Mouse (Mus musculus) ES-Bruce4 (cell line): Measurements from ENCODE around the gene Golga4. TPM values are rescaled to one million over a fixed set of nuclear protein-coding genes. Genes with fewer than 3 reads are reported as not detected.

Source experiments
- H3K27ac ChIP-seq: 2 replicates; pipeline ENCODE4 v1.5.1; 2012; ENCODE audit warnings: low read length, inconsistent platforms; ENCODE audit not compliant: insufficient read depth
- H3K27me3 ChIP-seq: 2 replicates; pipeline ENCODE4 v1.6.1; 2012; ENCODE audit warnings: mild to moderate bottlenecking, low read length, inconsistent platforms; ENCODE audit not compliant: control insufficient read depth, poor library complexity, insufficient read depth, severe bottlenecking
- H3K36me3 ChIP-seq: 2 replicates; pipeline ENCODE4 v1.6.1; 2012; ENCODE audit warnings: inconsistent platforms, mild to moderate bottlenecking, low read length, moderate library complexity; ENCODE audit not compliant: control insufficient read depth, poor library complexity, insufficient read depth, severe bottlenecking
- H3K4me1 ChIP-seq: one replicate; pipeline ENCODE4 v1.8.1; 2011; ENCODE audit warnings: low read length; ENCODE audit not compliant: control insufficient read depth, insufficient read depth
- H3K4me3 ChIP-seq: 2 replicates; pipeline ENCODE4 v1.5.1; 2011; ENCODE audit warnings: low read depth, mild to moderate bottlenecking, low read length
- H3K9ac ChIP-seq: 2 replicates; pipeline ENCODE4 v1.6.1; 2012; ENCODE audit warnings: low read depth, mild to moderate bottlenecking, inconsistent platforms; ENCODE audit not compliant: poor library complexity, severe bottlenecking
- H3K9me3 ChIP-seq: replicated peaks from 2 replicates; pipeline ENCODE4 v1.6.1; 2012; ENCODE audit warnings: mild to moderate bottlenecking, low read length, inconsistent platforms; ENCODE audit not compliant: control insufficient read depth, poor library complexity, insufficient read depth, severe bottlenecking
- CTCF ChIP-seq: IDR thresholded peaks from one replicate; pipeline ENCODE4 v1.8.1; 2011; ENCODE audit warnings: low read depth, low read length
- EP300 ChIP-seq: IDR thresholded peaks from 2 replicates; pipeline ENCODE4 v1.6.1; 2011; ENCODE audit warnings: low read depth, low read length; ENCODE audit not compliant: insufficient read depth
- POLR2A ChIP-seq: IDR thresholded peaks from one replicate; pipeline ENCODE4 v1.8.1; 2011; ENCODE audit warnings: low read length; ENCODE audit not compliant: insufficient read depth
- polyA plus RNA-seq: library from polyadenylated mRNA; stranded (reverse); fragments of >200 nt; gene quantifications from 2 replicates; pipeline ENCODE4 v1.2.4, GENCODE M21; 2011; ENCODE audit warnings: low read depth; ENCODE audit not compliant: missing spikeins, insufficient read depth, insufficient read length

Gene Golga4
- polyA plus RNA-seq, 1 experiment = 132 TPM

- H3K36me3 ChIP-seq = no peaks in the 10 kb centered on the region
- no peaks in the 10 kb centered on the region for H3K27me3 ChIP-seq
- H3K9me3 ChIP-seq = peaks cover 3% of the 10 kb centered on the region; the same call in 1 of the 2 replicates
- H3K4me3 ChIP-seq = no peak overlapping the region
- no peak for TF ChIP-seq POLR2A
- TF ChIP-seq CTCF = no peak
- TF ChIP-seq EP300 = no peak
- no peak overlapping the region for H3K9ac ChIP-seq
- H3K27ac ChIP-seq = no peak overlapping the region
- H3K4me1 ChIP-seq = peaks cover 13% of the 10 kb centered on the region
Measured at GRCm38 (mm10) chr9:118492932-118493698, 13.0 kb upstream of the Golga4 start.

- Histone ChIP-seq H3K27me3 (no peaks in the 10 kb centered on the region), H3K36me3 (no peaks in the 10 kb centered on the region), H3K27ac (no peak overlapping the region), H3K4me3 (no peak overlapping the region), H3K9ac (no peak overlapping the region), H3K9me3 (peaks cover 3% of the 10 kb centered on the region; the same call in 1 of the 2 replicates), H3K4me1 (peaks cover 13% of the 10 kb centered on the region)
- TF ChIP-seq POLR2A (no peak), EP300 (no peak), CTCF (peak; percentile 12)
Measured at GRCm38 (mm10) chr9:118494106-118494505, 12.0 kb upstream of the Golga4 start.

DNA sequence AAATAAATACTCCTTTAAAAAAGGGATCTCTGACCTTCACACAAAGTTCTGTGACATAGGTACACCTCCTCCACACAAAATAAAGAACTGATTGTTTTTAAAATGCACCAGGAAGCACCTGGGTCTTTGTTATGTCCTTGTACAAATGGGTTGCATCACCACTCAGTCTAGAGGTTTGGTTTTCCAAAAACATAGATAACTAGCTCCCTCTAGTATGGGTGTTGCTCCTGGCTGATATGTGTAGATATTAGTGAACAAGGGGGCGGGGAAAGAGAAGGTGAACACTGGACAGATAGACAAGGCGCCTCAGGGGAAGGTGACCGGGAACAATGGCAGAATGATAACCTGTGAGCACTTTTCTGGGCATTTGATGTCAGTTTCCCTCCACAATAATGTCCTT is 10.1 kb upstream of the Golga4 start:
- peaks cover 3% of the 10 kb centered on the region; the same call in 1 of the 2 replicates for H3K9me3 ChIP-seq
- peaks cover 16% of the 10 kb centered on the region for H3K4me1 ChIP-seq
- no peak overlapping the region for H3K9ac ChIP-seq
- H3K4me3 ChIP-seq = no peak overlapping the region
- peak overlapping the region; percentile 75 for H3K27ac ChIP-seq
- no peak for TF ChIP-seq CTCF
- no peak for TF ChIP-seq POLR2A
- no peak for TF ChIP-seq EP300
- no peaks in the 10 kb centered on the region for H3K27me3 ChIP-seq
- H3K36me3 ChIP-seq = no peaks in the 10 kb centered on the region

DNA sequence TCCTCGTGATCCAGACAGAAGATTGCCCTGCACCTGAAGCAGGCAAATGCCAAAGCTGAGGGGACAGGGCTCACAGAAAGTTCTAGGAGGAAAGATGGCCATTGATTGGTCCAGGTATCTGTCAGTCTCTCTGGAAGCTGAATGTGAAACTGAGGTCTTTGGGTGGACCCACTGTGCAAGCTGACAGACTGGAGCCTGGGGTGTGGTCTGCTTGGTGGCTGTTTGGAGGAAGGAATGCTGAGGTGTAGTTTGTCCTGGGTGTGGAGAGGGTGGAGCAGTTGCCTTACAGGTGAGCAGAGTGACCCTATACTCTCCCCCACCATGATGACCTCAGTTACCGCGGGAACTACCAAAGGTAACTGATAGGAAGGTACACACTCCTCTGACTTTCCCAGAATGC is 9.1 kb upstream of the Golga4 start:
- Histone ChIP-seq H3K27me3 (no peaks in the 10 kb centered on the region), H3K9ac (no peak overlapping the region), H3K36me3 (no peaks in the 10 kb centered on the region), H3K4me1 (peaks cover 16% of the 10 kb centered on the region), H3K9me3 (peaks cover 3% of the 10 kb centered on the region; the same call in 1 of the 2 replicates), H3K4me3 (no peak overlapping the region), H3K27ac (peak overlapping the region; percentile 89)
- TF ChIP-seq POLR2A (no peak), CTCF (no peak), EP300 (peak; percentile 86; the same call in 1 of the 2 replicates)

DNA sequence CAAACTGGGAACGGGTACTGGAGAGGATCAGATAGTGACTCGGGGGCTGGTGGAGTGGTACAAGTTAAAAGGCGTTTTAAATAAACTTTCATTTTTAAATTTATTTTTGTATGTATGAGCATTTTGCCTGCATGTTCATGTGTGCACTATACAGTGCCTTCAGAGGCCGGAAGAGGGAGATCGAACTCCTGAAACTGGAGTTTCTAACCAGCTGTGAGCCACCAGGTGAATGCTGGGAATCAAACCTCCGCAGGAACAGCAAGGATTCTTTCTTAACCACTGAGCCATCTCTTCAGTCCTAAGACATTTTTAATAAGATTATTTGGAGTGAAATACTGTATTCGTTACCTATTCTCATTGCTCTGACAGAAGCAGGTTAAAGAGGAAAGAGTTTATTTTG is 8.0 kb upstream of the Golga4 start:
- H3K9ac ChIP-seq = peak overlapping the region; percentile 82
- no peaks in the 10 kb centered on the region for H3K36me3 ChIP-seq
- TF ChIP-seq CTCF = peak; percentile 24
- TF ChIP-seq POLR2A = no peak
- H3K4me3 ChIP-seq = peak overlapping the region; percentile 19; the same call in 1 of the 2 replicates
- peak overlapping the region; percentile 88 for H3K27ac ChIP-seq
- peaks cover 16% of the 10 kb centered on the region for H3K4me1 ChIP-seq
- peaks cover 3% of the 10 kb centered on the region; the same call in 1 of the 2 replicates for H3K9me3 ChIP-seq
- H3K27me3 ChIP-seq = no peaks in the 10 kb centered on the region

GRCm38 (mm10) chr9:118500963-118501362 is 5.1 kb upstream of the Golga4 start:
- no peaks in the 10 kb centered on the region for H3K27me3 ChIP-seq
- no peaks in the 10 kb centered on the region for H3K36me3 ChIP-seq
- H3K4me1 ChIP-seq = peaks cover 12% of the 10 kb centered on the region
- no peaks in the 10 kb centered on the region for H3K9me3 ChIP-seq
- no peak for TF ChIP-seq POLR2A
- TF ChIP-seq EP300 = no peak
- TF ChIP-seq CTCF = no peak
- no peak overlapping the region for H3K9ac ChIP-seq
- no peak overlapping the region for H3K4me3 ChIP-seq
- no peak overlapping the region for H3K27ac ChIP-seq
